Mouse (Mus musculus): ENCODE measurements around the gene Ttll6.

DNA sequence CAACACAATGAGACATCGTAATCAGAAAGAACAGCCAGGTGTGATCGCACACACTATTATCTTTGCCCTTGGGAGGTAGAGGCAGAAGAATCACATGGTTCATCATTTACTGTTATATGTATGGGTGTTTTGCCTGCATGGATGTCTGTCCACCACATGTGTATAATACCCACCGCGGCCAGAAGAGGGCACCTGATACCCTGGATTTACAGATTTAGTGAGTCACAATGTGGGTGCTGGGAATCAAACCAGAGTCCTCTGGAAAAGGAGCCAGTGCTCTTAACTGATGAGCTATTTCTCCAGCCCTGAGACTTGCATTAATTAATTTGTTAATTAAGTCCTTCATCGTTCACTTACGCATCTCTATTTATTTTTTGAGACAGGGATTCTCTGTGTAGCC is 45.6 kb upstream of the Ttll6 start:
- TF ChIP-seq CTCF (IDR thresholded peaks at IDR 0.05; ENCODE audit: borderline replicate concordance, control insufficient read depth, extremely low read depth, insufficient read depth, low read length, poor library complexity) (no peak), POLR2A (IDR thresholded peaks at IDR 0.05; ENCODE audit: control insufficient read depth, extremely low read depth, insufficient read depth, low read length, poor library complexity) (no peak)
